Mouse (Mus musculus) kidney, postnatal 0 days (tissue): ENCODE measurements around the gene Sit1. TPM values are rescaled to one million over a fixed set of nuclear protein-coding genes. Genes with fewer than 3 reads are reported as not detected.
A peak's percentile ranks its signal among the peaks of the same experiment; 100 is the strongest.

Source experiments
- ATAC-seq: fragments of 200-750 bp; cut with Nextera tagmentation; replicated peaks from 2 replicates; pipeline ENCODE4 v1.8.0; 2017; ENCODE audit warnings: low read depth, moderate number of reproducible peaks, moderate TSS enrichment, moderate library complexity; ENCODE audit not compliant: low FRiP score
- DNase-seq: peaks from one replicate; pipeline ENCODE4 v3.0.0-alpha.2; 2016; ENCODE audit warnings: low spot score
- H3K27ac ChIP-seq: fragments of 300-500 bp; sonication (generic); 2 replicates; pipeline ENCODE4 v1.5.1; 2014; ENCODE audit warnings: mild to moderate bottlenecking
- H3K27me3 ChIP-seq: fragments of 300-500 bp; sonication (generic); 2 replicates; pipeline ENCODE4 v1.6.1; 2014; ENCODE audit warnings: low read length, mixed read lengths; ENCODE audit not compliant: insufficient read depth
- H3K36me3 ChIP-seq: fragments of 300-500 bp; sonication (generic); 2 replicates; pipeline ENCODE4 v1.6.1; 2014; ENCODE audit warnings: low read length, mixed read lengths; ENCODE audit not compliant: insufficient read depth
- H3K4me1 ChIP-seq: fragments of 300-500 bp; sonication (generic); replicated peaks from 2 replicates; pipeline ENCODE4 v1.6.1; 2014; ENCODE audit warnings: antibody characterized with exemption, low read length, mixed read lengths; ENCODE audit not compliant: insufficient read depth
- H3K4me2 ChIP-seq: fragments of 300-500 bp; sonication (generic); 2 replicates; pipeline ENCODE4 v1.6.1; 2014; ENCODE audit warnings: mild to moderate bottlenecking, low read length, moderate library complexity, mixed read lengths
- H3K4me3 ChIP-seq: fragments of 300-500 bp; sonication (generic); replicated peaks from 2 replicates; pipeline ENCODE4 v1.5.1; 2014; ENCODE audit warnings: low read depth, low read length
- H3K9ac ChIP-seq: fragments of 300-500 bp; sonication (generic); 2 replicates; pipeline ENCODE4 v1.6.1; 2014; ENCODE audit warnings: low read depth, low read length
- H3K9me3 ChIP-seq: fragments of 300-500 bp; sonication (generic); replicated peaks from 2 replicates; pipeline ENCODE4 v1.6.1; 2016; ENCODE audit warnings: low read length, inconsistent platforms, mixed read lengths
- CTCF ChIP-seq: IDR thresholded peaks from 2 replicates; pipeline ENCODE4 v1.5.1; 2016; ENCODE audit warnings: antibody characterized with exemption, low read depth, mild to moderate bottlenecking, moderate library complexity
- WGBS: fragments of 180-500 bp; shearing (Covaris S2); extraction: QIAGEN DNeasy Blood & Tissue Kit; methylation state at CpG from one replicate; pipeline ENCODE4 v1.1.7; 2014; 5-methylcytosine and 5-hydroxymethylcytosine counted together
- polyA plus RNA-seq: library from polyadenylated mRNA; unstranded; fragments of >200 nt; fragmentation: Nextera tagmentation; extraction: Ambion mirVana; gene quantifications from 2 replicates; pipeline ENCODE4 v1.2.1, GENCODE M21; 2015

Gene Sit1
- polyA plus RNA-seq, 1 experiment from 2014 or later = not detected

GRCm38 (mm10) chr4:43442044-43442443, 41.5 kb downstream of the Sit1 start:
- WGBS = under 1% methylated on average over 33 of the region's 33 CpGs
- peak overlapping the region; percentile 79 for H3K4me3 ChIP-seq
- peaks cover 16% of the 10 kb centered on the region for H3K36me3 ChIP-seq
- peak overlapping the region; percentile 97 for H3K4me2 ChIP-seq
- no peaks in the 10 kb centered on the region for H3K27me3 ChIP-seq
- peak; percentile 94 for ATAC-seq
- H3K27ac ChIP-seq = peak overlapping the region; percentile 96
- peak overlapping the region; percentile 97 for H3K9ac ChIP-seq
- H3K4me1 ChIP-seq = peaks cover 8% of the 10 kb centered on the region; the same call in 1 of the 2 replicates
- peak; percentile 99 for DNase-seq
- TF ChIP-seq CTCF = peak; percentile 99
- no peaks in the 10 kb centered on the region for H3K9me3 ChIP-seq

- peaks cover 12% of the 10 kb centered on the region for H3K36me3 ChIP-seq
- WGBS = 31% methylated on average over 4 of the region's 4 CpGs
- no peaks in the 10 kb centered on the region for H3K27me3 ChIP-seq
- ATAC-seq (no peak), DNase-seq (no peak)
- H3K4me2 ChIP-seq = peak within 1 kb of the TSS; percentile 97
- H3K9me3 ChIP-seq = no peaks in the 10 kb centered on the region
- peak within 1 kb of the TSS; percentile 97 for H3K9ac ChIP-seq
- peak within 1 kb of the TSS; percentile 96 for H3K27ac ChIP-seq
- H3K4me3 ChIP-seq = peak within 1 kb of the TSS; percentile 79
- TF ChIP-seq CTCF = no peak
- H3K4me1 ChIP-seq = peaks cover 8% of the 10 kb centered on the region; the same call in 1 of the 2 replicates
These were observed 41.9 kb downstream of the Sit1 start, which contains the start of gene Tesk1 for GRCm38 (mm10) chr4:43441639-43442038. Gene Tesk1 (plus strand): TSS chr4:43441939.

GRCm38 (mm10) chr4:43432832-43433231, 50.7 kb downstream of the Sit1 start:
- no peaks in the 10 kb centered on the region for H3K9me3 ChIP-seq
- no peak overlapping the region for H3K4me2 ChIP-seq
- TF ChIP-seq CTCF = no peak
- no peak overlapping the region for H3K9ac ChIP-seq
- no peaks in the 10 kb centered on the region; the same call in 1 of the 2 replicates for H3K4me1 ChIP-seq
- H3K36me3 ChIP-seq = no peaks in the 10 kb centered on the region
- no peak for ATAC-seq
- H3K27me3 ChIP-seq = no peaks in the 10 kb centered on the region
- no peak overlapping the region for H3K4me3 ChIP-seq
- no peak for DNase-seq
- H3K27ac ChIP-seq = no peak overlapping the region
- WGBS = 82% methylated on average over 1 of the region's 1 CpGs

Other genes starting within 250 kb of the Sit1 start
- gene Atp8b5, start 216.6 kb downstream of the Sit1 start, polyA plus RNA-seq = 0.37 and 0.51 TPM in 2 replicates
- gene Rusc2, start 101.8 kb downstream of the Sit1 start, polyA plus RNA-seq = 9.6 and 9.7 TPM in 2 replicates
- gene Fam166b, start 54.6 kb downstream of the Sit1 start, polyA plus RNA-seq = 0.33 and 0.59 TPM in 2 replicates
- 7.8 and 9.1 TPM in 2 replicates for gene Tesk1, start 41.8 kb downstream of the Sit1 start, polyA plus RNA-seq
- gene Cd72, start 29.1 kb downstream of the Sit1 start, polyA plus RNA-seq = 2.9 and 5.0 TPM in 2 replicates
- 104 and 107 TPM in 2 replicates for gene Ccdc107, start 9.2 kb upstream of the Sit1 start, polyA plus RNA-seq
- gene Arhgef39, start 16.0 kb upstream of the Sit1 start, polyA plus RNA-seq = 15.2 and 15.4 TPM in 2 replicates
- gene Car9, start 23.2 kb upstream of the Sit1 start, polyA plus RNA-seq = 0.48 and 1.3 TPM in 2 replicates
- gene Tpm2, start 40.0 kb upstream of the Sit1 start, polyA plus RNA-seq = 164 and 176 TPM in 2 replicates
- 74.1 and 76.5 TPM in 2 replicates for gene Creb3, start 78.6 kb upstream of the Sit1 start, polyA plus RNA-seq
- 64.9 and 65.8 TPM in 2 replicates for gene Tln1, start 79.0 kb upstream of the Sit1 start, polyA plus RNA-seq
- gene Rgp1, start 95.0 kb upstream of the Sit1 start, polyA plus RNA-seq = 15.9 and 17.8 TPM in 2 replicates
- 14.2 and 15.9 TPM in 2 replicates for gene Gba2, start 95.1 kb upstream of the Sit1 start, polyA plus RNA-seq
- 2.0 and 2.5 TPM in 2 replicates for gene Msmp, start 100.8 kb upstream of the Sit1 start, polyA plus RNA-seq
- gene Npr2, start 148.2 kb upstream of the Sit1 start, polyA plus RNA-seq = 7.2 and 8.6 TPM in 2 replicates
- gene Spag8, start 169.9 kb upstream of the Sit1 start, polyA plus RNA-seq = 0.79 and 0.96 TPM in 2 replicates
- 236 and 263 TPM in 2 replicates for gene Hint2, start 172.7 kb upstream of the Sit1 start, polyA plus RNA-seq
- gene Tmem8b, start 185.2 kb upstream of the Sit1 start, polyA plus RNA-seq = 2.0 and 2.2 TPM in 2 replicates
- gene Fam221b, start 185.4 kb upstream of the Sit1 start, polyA plus RNA-seq = 2.9 and 3.8 TPM in 2 replicates
- not detected in 2 replicates for gene Olfr70, start 217.1 kb upstream of the Sit1 start, polyA plus RNA-seq
- gene Olfr71, start 226.5 kb upstream of the Sit1 start, polyA plus RNA-seq = not detected in 2 replicates
- gene Hrct1, start 243.5 kb upstream of the Sit1 start, polyA plus RNA-seq = 2.7 and 3.2 TPM in 2 replicates
- gene Spaar, start 246.3 kb upstream of the Sit1 start, polyA plus RNA-seq = 0.40 and 0.43 TPM in 2 replicates